Mouse (Mus musculus) myocyte (in vitro differentiated cells): ENCODE data around the gene Lpin3.

Source experiments
- CEBPB ChIP-seq: IDR thresholded peaks from 2 replicates; pipeline ENCODE4 v1.6.1; 2011; ENCODE audit warnings: mild to moderate bottlenecking, moderate library complexity; ENCODE audit not compliant: poor library complexity, insufficient read depth, severe bottlenecking
- POLR2A ChIP-seq: IDR thresholded peaks from one replicate; pipeline ENCODE4 v1.6.1; 2011; ENCODE audit warnings: low read depth, mild to moderate bottlenecking, control low read depth, moderate library complexity; ENCODE audit not compliant: insufficient read length
- TCF12 ChIP-seq: IDR thresholded peaks from one replicate; pipeline ENCODE4 v1.6.1; 2011; ENCODE audit warnings: mild to moderate bottlenecking, control low read depth; ENCODE audit not compliant: poor library complexity, insufficient read depth, severe bottlenecking

DNA sequence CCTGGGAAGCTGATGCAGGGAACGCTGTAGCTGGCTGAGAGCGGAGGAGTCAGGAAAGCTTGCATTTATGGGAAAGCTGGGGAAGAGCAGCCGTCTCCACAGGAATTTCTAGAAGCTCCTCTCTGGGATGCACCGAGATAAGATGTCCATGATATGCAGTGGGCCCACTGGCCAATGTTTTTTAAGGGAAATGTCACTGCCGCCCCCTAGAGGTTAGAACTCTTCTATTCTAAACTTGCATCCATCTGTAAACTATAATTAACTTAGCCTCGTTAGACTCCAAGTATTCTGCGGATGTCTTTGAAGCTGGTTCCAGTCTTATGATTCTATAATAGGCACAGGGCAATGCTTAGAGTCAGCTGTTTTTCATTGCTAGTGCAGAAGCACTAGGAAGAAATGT is 74.9 kb downstream of the Lpin3 start:
- TF ChIP-seq CEBPB (no peak), TCF12 (no peak), POLR2A (no peak)
